Mouse (Mus musculus) bone marrow, adult 2 months (tissue): ENCODE results near the gene Cmtm4. TPM values are rescaled to one million over a fixed set of nuclear protein-coding genes. Genes with fewer than 3 reads are reported as not detected.
"Not testable (repeated sequence)": the region's sequence is repeated elsewhere in the genome, so short reads cannot be mapped to it uniquely, and the experiment has no call there.

Experiments
- H3K27ac ChIP-seq: fragments of 200-500 bp; 2 replicates; pipeline ENCODE4 v1.5.1; 2012; ENCODE audit warnings: low read depth, mild to moderate bottlenecking, control low read depth, inconsistent platforms, low read length; ENCODE audit not compliant: control insufficient read depth, poor library complexity, insufficient read depth
- H3K4me1 ChIP-seq: fragments of 200-500 bp; 2 replicates; pipeline ENCODE4 v1.6.1; 2011; ENCODE audit warnings: low read length; ENCODE audit not compliant: control insufficient read depth, insufficient read depth
- H3K4me3 ChIP-seq: fragments of 200-500 bp; replicated peaks from 2 replicates; pipeline ENCODE3; 2011; ENCODE audit warnings: mild to moderate bottlenecking, low read depth, low read length, control low read depth; ENCODE audit not compliant: control insufficient read depth
- CTCF ChIP-seq: fragments of 200-500 bp; IDR thresholded peaks from 2 replicates; pipeline ENCODE4 v1.5.1; 2011; ENCODE audit warnings: low read length, control low read depth; ENCODE audit not compliant: control insufficient read depth, insufficient read depth
- POLR2A ChIP-seq: fragments of 200-500 bp; IDR thresholded peaks from 2 replicates; pipeline ENCODE4 v1.6.1; 2011; ENCODE audit warnings: low read depth, mild to moderate bottlenecking, control low read depth, low read length, borderline replicate concordance; ENCODE audit not compliant: control insufficient read depth
- WGBS: fragments of 180-500 bp; shearing (Covaris S2); methylation state at CpG from one replicate; pipeline ENCODE4 v1.1.7; 2018; 5-methylcytosine and 5-hydroxymethylcytosine counted together
- polyA plus RNA-seq: library from polyadenylated mRNA; stranded (reverse); fragments of >200 nt; gene quantifications from 2 replicates; pipeline ENCODE4 v1.2.4, GENCODE M21; 2011; ENCODE audit warnings: low replicate concordance; ENCODE audit not compliant: missing spikeins, insufficient read depth, insufficient read length

The Cmtm4 gene
- polyA plus RNA-seq, 1 experiment = 2.4 TPM

DNA sequence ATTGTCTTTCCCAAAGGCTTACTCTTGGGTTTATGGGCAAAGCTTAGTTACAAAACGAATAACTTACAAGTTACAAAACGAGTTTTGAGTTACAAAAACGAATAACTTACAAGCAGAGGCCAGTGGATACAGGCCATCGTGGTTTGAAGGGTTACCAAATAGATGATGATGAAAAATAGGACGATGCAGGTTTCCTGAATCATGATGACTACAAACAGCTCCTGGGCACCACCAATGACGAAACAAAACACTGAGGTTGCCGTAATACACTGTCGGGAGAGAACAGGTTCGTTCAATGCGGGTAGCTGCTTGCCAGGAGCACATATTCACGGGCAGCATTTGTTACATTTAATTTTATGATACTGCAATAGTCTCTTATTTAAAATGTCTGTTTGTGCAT lies 90.6 kb downstream of the Cmtm4 start:
- Histone ChIP-seq H3K4me1 (no peaks in the 10 kb centered on the region; the same call in 1 of the 2 replicates), H3K4me3 (no peak overlapping the region), H3K27ac (no peak overlapping the region)
- 47% methylated on average over 11 of the region's 11 CpGs for WGBS
- TF ChIP-seq POLR2A (no peak), CTCF (no peak)

DNA sequence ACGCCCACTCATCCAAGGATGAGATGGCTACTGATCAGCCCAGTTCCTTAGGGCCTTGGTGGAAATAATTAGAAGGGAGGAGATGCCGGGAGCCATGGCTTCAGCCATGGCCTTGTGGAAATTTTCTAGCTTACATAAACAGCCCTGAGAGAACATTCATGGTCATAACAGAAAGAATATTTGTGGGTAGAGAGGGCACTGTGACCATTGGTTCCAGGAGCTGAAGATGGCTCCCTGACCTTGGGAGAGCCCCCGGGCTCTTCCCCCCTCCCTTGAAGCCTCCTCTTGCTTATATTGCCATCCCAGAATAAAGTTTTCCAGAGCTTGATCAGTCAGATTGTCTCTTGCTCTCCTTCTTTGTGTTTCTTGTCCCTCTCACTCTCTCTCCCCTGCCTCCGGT lies 93.1 kb downstream of the Cmtm4 start:
- 77% methylated on average over 4 of the region's 4 CpGs for WGBS
- H3K27ac ChIP-seq, H3K4me3 ChIP-seq, H3K4me1 ChIP-seq: not testable (repeated sequence)

DNA sequence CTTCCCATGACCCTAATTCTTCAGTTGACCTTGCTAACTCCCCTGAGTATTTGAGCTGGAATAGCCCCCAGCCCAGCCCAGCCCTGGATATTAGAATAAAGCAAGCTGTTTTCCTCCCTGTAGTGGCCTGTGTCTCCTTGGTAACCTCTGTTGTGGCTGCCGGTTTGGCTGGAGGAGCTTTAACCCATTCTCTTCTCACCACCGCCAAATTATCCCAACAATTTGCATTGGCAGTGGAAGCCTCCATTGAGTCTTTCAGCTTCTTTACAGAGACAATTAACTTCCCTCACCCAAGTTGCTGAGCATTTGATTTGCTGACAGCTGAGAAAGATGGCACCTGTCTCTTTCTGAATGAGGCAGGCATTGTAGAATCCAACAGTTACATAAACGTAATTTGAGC lies 94.0 kb downstream of the Cmtm4 start:
- not testable (repeated sequence) for H3K4me3 ChIP-seq, H3K4me1 ChIP-seq, H3K27ac ChIP-seq
- WGBS = 50% methylated on average over 3 of the region's 3 CpGs

Other genes starting within 250 kb of the Cmtm4 start
- gene Bean1, start 225.4 kb downstream of the Cmtm4 start, polyA plus RNA-seq = 0.54 and 2.6 TPM in 2 replicates
- gene Tk2, start 147.2 kb downstream of the Cmtm4 start, polyA plus RNA-seq = 14.5 and 32.7 TPM in 2 replicates
- 12.0 and 63.8 TPM in 2 replicates for gene Cklf, start 144.9 kb downstream of the Cmtm4 start, polyA plus RNA-seq
- gene Cmtm2a, start 102.6 kb downstream of the Cmtm4 start, polyA plus RNA-seq = not detected in 2 replicates
- not detected in 2 replicates for gene Gm45711, start 85.7 kb downstream of the Cmtm4 start, polyA plus RNA-seq
- gene Cmtm1, start 85.7 kb downstream of the Cmtm4 start, polyA plus RNA-seq = 2.2 TPM in 1 of 2 replicates, not detected in the other
- gene Gm11020, start 74.2 kb downstream of the Cmtm4 start, polyA plus RNA-seq = not detected in 2 replicates
- gene Cmtm2b, start 73.6 kb downstream of the Cmtm4 start, polyA plus RNA-seq = not detected in 2 replicates
- gene Cmtm3, start 56.4 kb downstream of the Cmtm4 start, polyA plus RNA-seq = 21.4 and 22.8 TPM in 2 replicates
- gene Dync1li2, start 47.2 kb upstream of the Cmtm4 start, polyA plus RNA-seq = 25.4 and 28.5 TPM in 2 replicates
- not detected in 2 replicates for gene Terb1, start 114.1 kb upstream of the Cmtm4 start, polyA plus RNA-seq
- 20.9 and 36.7 TPM in 2 replicates for gene Nae1, start 138.8 kb upstream of the Cmtm4 start, polyA plus RNA-seq
- 0.90 and 1.4 TPM in 2 replicates for gene Car7, start 138.9 kb upstream of the Cmtm4 start, polyA plus RNA-seq
- gene Pdp2, start 195.6 kb upstream of the Cmtm4 start, polyA plus RNA-seq = 2.5 and 2.6 TPM in 2 replicates
- 4.0 TPM in 1 of 2 replicates, not detected in the other for gene Cdh16, start 228.6 kb upstream of the Cmtm4 start, polyA plus RNA-seq
- 1.0 and 1.4 TPM in 2 replicates for gene Rrad, start 235.5 kb upstream of the Cmtm4 start, polyA plus RNA-seq
- gene Ciao2b, start 246.2 kb upstream of the Cmtm4 start, polyA plus RNA-seq = 22.9 and 32.5 TPM in 2 replicates